Mouse (Mus musculus): ENCODE results near the gene Rgcc. TPM values are rescaled to one million over a fixed set of nuclear protein-coding genes. Genes with fewer than 3 reads are reported as not detected.

Gene Rgcc
- polyA plus RNA-seq, 1 experiment from 2014 or later: 54.8 TPM

GRCm38 (mm10) chr14:79313439-79314175, 12.2 kb upstream of the Rgcc start:
- Histone ChIP-seq H3K9me3 (ENCODE audit: control insufficient read depth) (no peaks in the 10 kb centered on the region), H3K36me3 (ENCODE audit: control insufficient read depth, insufficient read depth) (no peaks in the 10 kb centered on the region), H3K4me3 (ENCODE audit: low read depth, low read length) (no peak overlapping the region), H3K9ac (ENCODE audit: low read depth, low read length) (no peak overlapping the region), H3K27ac (ENCODE audit: low read depth, low read length) (no peak overlapping the region), H3K4me1 (replicated peaks; ENCODE audit: control insufficient read depth, insufficient read depth, low read length) (no peaks in the 10 kb centered on the region), H3K4me2 (replicated peaks; ENCODE audit: low read depth) (no peak overlapping the region), H3K27me3 (replicated peaks; ENCODE audit: control insufficient read depth, insufficient read depth, low read length) (no peaks in the 10 kb centered on the region)
- WGBS: 87% methylated on average over 8 of the region's 8 CpGs
- no peak for ATAC-seq
- no peak for TF ChIP-seq CTCF (IDR thresholded peaks at IDR 0.05; ENCODE audit: low read depth)

GRCm38 (mm10) chr14:79312719-79313118, 11.3 kb upstream of the Rgcc start:
- Histone ChIP-seq H3K4me2 (replicated peaks; ENCODE audit: low read depth) (no peak overlapping the region), H3K4me1 (replicated peaks; ENCODE audit: control insufficient read depth, insufficient read depth, low read length) (no peaks in the 10 kb centered on the region), H3K9ac (ENCODE audit: low read depth, low read length) (no peak overlapping the region), H3K27ac (ENCODE audit: low read depth, low read length) (no peak overlapping the region), H3K27me3 (replicated peaks; ENCODE audit: control insufficient read depth, insufficient read depth, low read length) (no peaks in the 10 kb centered on the region), H3K9me3 (ENCODE audit: control insufficient read depth) (no peaks in the 10 kb centered on the region), H3K4me3 (ENCODE audit: low read depth, low read length) (no peak overlapping the region), H3K36me3 (ENCODE audit: control insufficient read depth, insufficient read depth) (no peaks in the 10 kb centered on the region)
- WGBS: 80% methylated on average over 4 of the region's 4 CpGs
- TF ChIP-seq CTCF (IDR thresholded peaks at IDR 0.05; ENCODE audit: low read depth): no peak
- no peak for ATAC-seq

- no peak overlapping the region for H3K4me2 ChIP-seq (replicated peaks; ENCODE audit: low read depth)
- no peak overlapping the region for H3K9ac ChIP-seq (ENCODE audit: low read depth, low read length)
- no peaks in the 10 kb centered on the region for H3K4me1 ChIP-seq (replicated peaks; ENCODE audit: control insufficient read depth, insufficient read depth, low read length)
- H3K4me3 ChIP-seq (ENCODE audit: low read depth, low read length): no peak overlapping the region
- H3K9me3 ChIP-seq (ENCODE audit: control insufficient read depth): no peaks in the 10 kb centered on the region
- H3K27me3 ChIP-seq (replicated peaks; ENCODE audit: control insufficient read depth, insufficient read depth, low read length): no peaks in the 10 kb centered on the region
- WGBS: 53% methylated on average over 4 of the region's 4 CpGs
- TF ChIP-seq CTCF (IDR thresholded peaks at IDR 0.05; ENCODE audit: low read depth): no peak
- H3K36me3 ChIP-seq (ENCODE audit: control insufficient read depth, insufficient read depth): no peaks in the 10 kb centered on the region
- H3K27ac ChIP-seq (ENCODE audit: low read depth, low read length): no peak overlapping the region
- ATAC-seq: no peak
Observed at GRCm38 (mm10) chr14:79311918-79312454, 10.5 kb upstream of the Rgcc start.

GRCm38 (mm10) chr14:79309115-79309514, 7.7 kb upstream of the Rgcc start:
- TF ChIP-seq CTCF (IDR thresholded peaks at IDR 0.05; ENCODE audit: low read depth): no peak
- H3K9me3 ChIP-seq (ENCODE audit: control insufficient read depth): no peaks in the 10 kb centered on the region
- H3K27ac ChIP-seq (ENCODE audit: low read depth, low read length): no peak overlapping the region
- no peak overlapping the region for H3K9ac ChIP-seq (ENCODE audit: low read depth, low read length)
- no peak overlapping the region for H3K4me2 ChIP-seq (replicated peaks; ENCODE audit: low read depth)
- no peak overlapping the region for H3K4me3 ChIP-seq (ENCODE audit: low read depth, low read length)
- no peaks in the 10 kb centered on the region for H3K36me3 ChIP-seq (ENCODE audit: control insufficient read depth, insufficient read depth)
- ATAC-seq: no peak
- 45% methylated on average over 4 of the region's 4 CpGs for WGBS
- no peaks in the 10 kb centered on the region for H3K27me3 ChIP-seq (replicated peaks; ENCODE audit: control insufficient read depth, insufficient read depth, low read length)
- no peaks in the 10 kb centered on the region for H3K4me1 ChIP-seq (replicated peaks; ENCODE audit: control insufficient read depth, insufficient read depth, low read length)

GRCm38 (mm10) chr14:79308364-79308763, 6.9 kb upstream of the Rgcc start:
- no peaks in the 10 kb centered on the region for H3K36me3 ChIP-seq (ENCODE audit: control insufficient read depth, insufficient read depth)
- no peak for ATAC-seq
- no peaks in the 10 kb centered on the region for H3K9me3 ChIP-seq (ENCODE audit: control insufficient read depth)
- 52% methylated on average over 4 of the region's 4 CpGs for WGBS
- no peaks in the 10 kb centered on the region for H3K27me3 ChIP-seq (replicated peaks; ENCODE audit: control insufficient read depth, insufficient read depth, low read length)
- no peak overlapping the region for H3K27ac ChIP-seq (ENCODE audit: low read depth, low read length)
- no peaks in the 10 kb centered on the region for H3K4me1 ChIP-seq (replicated peaks; ENCODE audit: control insufficient read depth, insufficient read depth, low read length)
- no peak overlapping the region for H3K4me2 ChIP-seq (replicated peaks; ENCODE audit: low read depth)
- H3K9ac ChIP-seq (ENCODE audit: low read depth, low read length): no peak overlapping the region
- TF ChIP-seq CTCF (IDR thresholded peaks at IDR 0.05; ENCODE audit: low read depth): no peak
- no peak overlapping the region for H3K4me3 ChIP-seq (ENCODE audit: low read depth, low read length)

- no peak overlapping the region for H3K4me2 ChIP-seq (replicated peaks; ENCODE audit: low read depth)
- H3K9me3 ChIP-seq (ENCODE audit: control insufficient read depth): no peaks in the 10 kb centered on the region
- 81% methylated on average over 5 of the region's 5 CpGs for WGBS
- ATAC-seq: no peak
- H3K9ac ChIP-seq (ENCODE audit: low read depth, low read length): no peak overlapping the region
- no peak overlapping the region for H3K27ac ChIP-seq (ENCODE audit: low read depth, low read length)
- H3K36me3 ChIP-seq (ENCODE audit: control insufficient read depth, insufficient read depth): no peaks in the 10 kb centered on the region
- TF ChIP-seq CTCF (IDR thresholded peaks at IDR 0.05; ENCODE audit: low read depth): no peak
- H3K4me3 ChIP-seq (ENCODE audit: low read depth, low read length): no peak overlapping the region
- no peaks in the 10 kb centered on the region for H3K4me1 ChIP-seq (replicated peaks; ENCODE audit: control insufficient read depth, insufficient read depth, low read length)
- no peaks in the 10 kb centered on the region for H3K27me3 ChIP-seq (replicated peaks; ENCODE audit: control insufficient read depth, insufficient read depth, low read length)
Observed at GRCm38 (mm10) chr14:79307908-79308307, 6.5 kb upstream of the Rgcc start.

All from intestine, postnatal 0 days (tissue).